Comparison of ENCODE assay signal across 10 mouse cellular contexts in genomic region chr11:45855407-45856148, GRCm38 (mm10). TPM values are rescaled to one million over a fixed set of nuclear protein-coding genes. Genes with fewer than 3 reads are reported as not detected.
DNase-seq lines count a peak whose midpoint lies in the region; ATAC-seq and TF ChIP-seq lines count a peak whose summit lies in the region.
"Had no signal": no experiment of that assay in that cellular context is flagged by ENCODE, and none has a peak within 500 bp of the region (broad histone marks: within the 10 kb centered on the region; RNA-seq: fewer than 3 reads in every experiment).

No protein-coding gene starts in this region.

- no peak overlapping the region for H3K9ac ChIP-seq in kidney, embryonic 16.5 days (replicated peaks; ENCODE audit: low read length)
- H3K9ac ChIP-seq: hindbrain, embryonic 12.5 days had no signal

- DNase-seq in layer of hippocampus, adult 2 months (ENCODE audit: low spot score in 2 of 2) = no peak
- no peak for DNase-seq in layer of hippocampus, postnatal 10 days (ENCODE audit: low spot score in 2 of 2)
- no peak for DNase-seq in frontal cortex, postnatal 36 days (ENCODE audit: low spot score in 2 of 2)
- no peak for DNase-seq in Muller cell, postnatal 12 days (ENCODE audit: inconsistent ontology term)
- DNase-seq in left cerebral cortex, adult 8-10 months (ENCODE audit: low spot score in 2 of 2) = no peak
- DNase-seq: cerebellum, adult 11 months had no signal

- 58% methylated on average over 7 of the region's 7 CpGs for WGBS in kidney, embryonic 16.5 days

- ATAC-seq in erythroblast, adult 5-6 weeks (replicated peaks; ENCODE audit: low FRiP score, poor library complexity, severe bottlenecking) = peak; percentile 36
- no peak for ATAC-seq in kidney, embryonic 16.5 days (ENCODE audit: low FRiP score, low TSS enrichment)
- peak; percentile 63 for ATAC-seq in megakaryocyte progenitor cell, adult 5-6 weeks (replicated peaks; ENCODE audit: poor library complexity)

- no peak overlapping the region for H3K4me3 ChIP-seq in layer of hippocampus, adult 2 months
- no peak overlapping the region for H3K4me3 ChIP-seq in kidney, embryonic 16.5 days (ENCODE audit: low read length)
- H3K4me3 ChIP-seq: hindbrain, embryonic 12.5 days had no signal

- H3K4me1 ChIP-seq in kidney, embryonic 16.5 days (ENCODE audit: insufficient read depth, low read length) = peaks cover 34% of the 10 kb centered on the region

- no peak for TF ChIP-seq CTCF in layer of hippocampus, adult 2 months (conservative IDR thresholded peaks at IDR 0.05)

- H3K36me3 ChIP-seq in kidney, embryonic 16.5 days (ENCODE audit: insufficient read depth, low read length) = 0 out of 2 replicates have a peak, but pooled peaks cover 12% of the 10 kb centered on the region

- H3K4me2 ChIP-seq in kidney, embryonic 16.5 days (replicated peaks; ENCODE audit: low read depth, low read length) = peak overlapping the region; percentile 20; the same call in 1 of the 2 replicates
- H3K4me2 ChIP-seq: hindbrain, embryonic 12.5 days had no signal

- peak overlapping the region; percentile 46; the same call in 1 of the 2 replicates for H3K27ac ChIP-seq in layer of hippocampus, adult 2 months
- peak overlapping the region; percentile 45 for H3K27ac ChIP-seq in kidney, embryonic 16.5 days (ENCODE audit: low read length)
- H3K27ac ChIP-seq: hindbrain, embryonic 12.5 days had no signal

- no peaks in the 10 kb centered on the region for H3K27me3 ChIP-seq in kidney, embryonic 16.5 days (ENCODE audit: insufficient read depth, low read length)
- H3K27me3 ChIP-seq: hindbrain, embryonic 12.5 days had no signal

- H3K9me3 ChIP-seq in kidney, embryonic 16.5 days (ENCODE audit: low read length) = no peaks in the 10 kb centered on the region
- H3K9me3 ChIP-seq: hindbrain, embryonic 12.5 days had no signal

RNA-seq across cellular contexts. Expression of gene Clint1, which starts 3.7 kb away (rescaled TPM):
- total RNA-seq in layer of hippocampus, adult 2 months (2021) = 10 to 100 TPM; 53.2 to 55.4 TPM
- total RNA-seq in layer of hippocampus, postnatal 10 days (2021) = 10 to 100 TPM; 39.7 to 46.6 TPM
- total RNA-seq in erythroblast, adult 5-6 weeks (2015; ENCODE audit: low replicate concordance) = 43.1 and 54.6 TPM in 2 replicates
- total RNA-seq in erythroblast, adult 5-6 weeks (2017; ENCODE audit: low replicate concordance) = 37.2 and 42.1 TPM in 2 replicates
- 104 and 106 TPM in 2 replicates for polyA plus RNA-seq in kidney, embryonic 16.5 days (2015; fragmentation: Nextera tagmentation; extraction: Ambion mirVana)
- 130 and 133 TPM in 2 replicates for total RNA-seq in megakaryocyte progenitor cell, adult 5-6 weeks (2015)
- total RNA-seq in megakaryocyte progenitor cell, adult 5-6 weeks (2017) = 133 and 160 TPM in 2 replicates
- total RNA-seq in left cerebral cortex, adult 8-10 months (2022) = 10 to 100 TPM; 47.4 to 51.5 (median 48.0) TPM
